Mouse (Mus musculus): ENCODE data around the gene 2310007B03Rik. TPM values are rescaled to one million over a fixed set of nuclear protein-coding genes. Genes with fewer than 3 reads are reported as not detected.

2310007B03Rik gene
- total RNA-seq, 1 experiment from 2014 or later, result not detected

- peak; percentile 100 for ATAC-seq (replicated peaks; ENCODE audit: low read depth, poor library complexity, severe bottlenecking)
Observed at GRCm38 (mm10) chr1:93114713-93115463, 45.9 kb downstream of the 2310007B03Rik start.

GRCm38 (mm10) chr1:93102700-93103099 is 58.0 kb downstream of the 2310007B03Rik start:
- 0 out of 2 replicates have a peak, but pooled peaks have one; percentile 23 for ATAC-seq (replicated peaks; ENCODE audit: low read depth, poor library complexity, severe bottlenecking)

GRCm38 (mm10) chr1:93101571-93102061 is 59.1 kb downstream of the 2310007B03Rik start, which contains the start of gene Kif1a:
TSS of gene Kif1a (minus strand) at chr1:93101951.
- no peak for ATAC-seq (replicated peaks; ENCODE audit: low read depth, poor library complexity, severe bottlenecking)

Other genes with a start within 250 kb of the 2310007B03Rik start
- gene Capn10, start 226.6 kb downstream of the 2310007B03Rik start, total RNA-seq (2017), result 8.1 and 11.4 TPM in 2 replicates
- gene Gpr35, start 210.1 kb downstream of the 2310007B03Rik start, total RNA-seq (2017), result 0.46 and 0.78 TPM in 2 replicates
- not detected in 2 replicates for gene Aqp12, start 154.6 kb downstream of the 2310007B03Rik start, total RNA-seq (2017)
- not detected in 2 replicates for gene Kif1a, start 59.0 kb downstream of the 2310007B03Rik start, total RNA-seq (2017)
- gene Agxt, start 25.7 kb downstream of the 2310007B03Rik start, total RNA-seq (2017), result not detected in 2 replicates
- gene Crocc2, start 7.8 kb upstream of the 2310007B03Rik start, total RNA-seq (2017), result not detected in 2 replicates
- gene Sned1, start 74.9 kb upstream of the 2310007B03Rik start, total RNA-seq (2017), result 0.18 and 0.24 TPM in 2 replicates
- 15.4 and 23.1 TPM in 2 replicates for gene Mterf4, start 145.0 kb upstream of the 2310007B03Rik start, total RNA-seq (2017)
- 51.3 and 53.9 TPM in 2 replicates for gene Ppp1r7, start 181.9 kb upstream of the 2310007B03Rik start, total RNA-seq (2017)
- gene Pask, start 182.5 kb upstream of the 2310007B03Rik start, total RNA-seq (2017), result 13.4 and 21.1 TPM in 2 replicates
- gene Ano7, start 213.0 kb upstream of the 2310007B03Rik start, total RNA-seq (2017), result 0.23 TPM in 1 of 2 replicates, not detected in the other